Mouse (Mus musculus) cerebellum, adult 2 months (tissue): ENCODE data around the gene Sec24d. TPM values are rescaled to one million over a fixed set of nuclear protein-coding genes. Genes with fewer than 3 reads are reported as not detected.
A peak's percentile ranks its signal among the peaks of the same experiment; 100 is the strongest.

Experiments
- DNase-seq, 2 experiments: peaks; one replicate each; pipeline ENCODE4 v3.0.0; 2021
- H3K27ac ChIP-seq: fragments of 200-500 bp; 2 replicates; pipeline ENCODE4 v1.5.1; 2012; ENCODE audit warnings: low read length, control low read depth, inconsistent platforms; ENCODE audit not compliant: insufficient read depth
- H3K27me3 ChIP-seq: fragments of 200-500 bp; 2 replicates; pipeline ENCODE4 v1.6.1; 2012; ENCODE audit warnings: inconsistent platforms, mild to moderate bottlenecking, low read length, moderate library complexity; ENCODE audit not compliant: control insufficient read depth, insufficient read depth
- H3K4me1 ChIP-seq: fragments of 200-500 bp; 2 replicates; pipeline ENCODE4 v1.6.1; 2011; ENCODE audit warnings: low read length; ENCODE audit not compliant: control insufficient read depth, insufficient read depth
- H3K4me3 ChIP-seq: fragments of 200-500 bp; replicated peaks from 2 replicates; pipeline ENCODE3; 2011; ENCODE audit warnings: mild to moderate bottlenecking, low read depth, low read length, control low read depth; ENCODE audit not compliant: insufficient read depth
- CTCF ChIP-seq: fragments of 200-500 bp; IDR thresholded peaks from 2 replicates; pipeline ENCODE4 v1.5.1; 2011; ENCODE audit warnings: low read depth, mild to moderate bottlenecking, control low read depth, low read length, moderate library complexity, borderline replicate concordance; ENCODE audit not compliant: insufficient read depth
- POLR2A ChIP-seq: fragments of 200-500 bp; IDR thresholded peaks from 2 replicates; pipeline ENCODE4 v1.6.1; 2011; ENCODE audit warnings: low read length, control low read depth, borderline replicate concordance; ENCODE audit not compliant: insufficient read depth
- WGBS: fragments of 180-500 bp; shearing (Covaris S2); methylation state at CpG from one replicate; pipeline ENCODE4 v1.1.7; 2018; 5-methylcytosine and 5-hydroxymethylcytosine counted together
- polyA plus RNA-seq: library from polyadenylated mRNA; depleted of rRNA; stranded (reverse); fragments of >200 nt; gene quantifications from 2 replicates; pipeline ENCODE4 v1.2.3, GENCODE M21; 2012

Sec24d gene
- polyA plus RNA-seq, 1 experiment: 6.4 TPM

GRCm38 (mm10) chr3:123321612-123322011 lies 54.4 kb downstream of the Sec24d start:
- no peak overlapping the region for H3K4me3 ChIP-seq
- no peak for TF ChIP-seq POLR2A
- TF ChIP-seq CTCF: no peak
- WGBS: 80% methylated on average over 6 of the region's 6 CpGs
- H3K27ac ChIP-seq: no peak overlapping the region
- no peaks in the 10 kb centered on the region for H3K4me1 ChIP-seq
- DNase-seq: peak in 1 of 2 experiments; percentile 23
- H3K27me3 ChIP-seq: no peaks in the 10 kb centered on the region

GRCm38 (mm10) chr3:123322147-123322546 lies 54.9 kb downstream of the Sec24d start:
- Histone ChIP-seq H3K27me3 (no peaks in the 10 kb centered on the region), H3K27ac (no peak overlapping the region), H3K4me3 (no peak overlapping the region), H3K4me1 (no peaks in the 10 kb centered on the region)
- peak; percentile 13 to 32 for DNase-seq
- 27% methylated on average over 1 of the region's 1 CpGs for WGBS
- TF ChIP-seq POLR2A (no peak), CTCF (peak; percentile 11; the same call in 1 of the 2 replicates)

- WGBS: 65% methylated on average over 4 of the region's 4 CpGs
These were observed 57.1 kb downstream of the Sec24d start for GRCm38 (mm10) chr3:123324326-123324725.

GRCm38 (mm10) chr3:123329251-123329650 lies 62.0 kb downstream of the Sec24d start:
- WGBS: 15% methylated on average over 6 of the region's 6 CpGs
- Histone ChIP-seq H3K27me3 (no peaks in the 10 kb centered on the region), H3K4me1 (no peaks in the 10 kb centered on the region), H3K27ac (no peak overlapping the region), H3K4me3 (no peak overlapping the region)
- peak in 1 of 2 experiments; percentile 23 for DNase-seq
- TF ChIP-seq POLR2A (no peak), CTCF (no peak)

More at GRCm38 (mm10) chr3:123324326-123324725, 57.1 kb downstream of the Sec24d start:
- H3K4me1 ChIP-seq: no peaks in the 10 kb centered on the region
- H3K27me3 ChIP-seq: no peaks in the 10 kb centered on the region
- no peak for DNase-seq
- H3K27ac ChIP-seq: no peak overlapping the region
- no peak overlapping the region for H3K4me3 ChIP-seq
- TF ChIP-seq POLR2A: no peak

- TF ChIP-seq POLR2A (no peak), CTCF (no peak)
- Histone ChIP-seq H3K27me3 (no peaks in the 10 kb centered on the region), H3K27ac (no peak overlapping the region), H3K4me3 (no peak overlapping the region), H3K4me1 (no peaks in the 10 kb centered on the region)
- WGBS: 87% methylated on average over 4 of the region's 4 CpGs
- no peak for DNase-seq
These were observed 63.0 kb downstream of the Sec24d start for GRCm38 (mm10) chr3:123330221-123330620.

GRCm38 (mm10) chr3:123332330-123333054 lies 65.2 kb downstream of the Sec24d start:
- H3K27me3 ChIP-seq: no peaks in the 10 kb centered on the region
- no peaks in the 10 kb centered on the region for H3K4me1 ChIP-seq
- 90% methylated on average over 2 of the region's 2 CpGs for WGBS
- H3K27ac ChIP-seq: no peak overlapping the region
- no peak for DNase-seq
- no peak overlapping the region for H3K4me3 ChIP-seq
- TF ChIP-seq POLR2A (no peak), CTCF (no peak)

- H3K27ac ChIP-seq: no peak overlapping the region
- no peaks in the 10 kb centered on the region for H3K4me1 ChIP-seq
- H3K4me3 ChIP-seq: no peak overlapping the region
- no peaks in the 10 kb centered on the region for H3K27me3 ChIP-seq
- WGBS: 30% methylated on average over 4 of the region's 4 CpGs
- DNase-seq: no peak
- TF ChIP-seq POLR2A: no peak
- no peak for TF ChIP-seq CTCF
These were observed 65.8 kb downstream of the Sec24d start for GRCm38 (mm10) chr3:123333055-123333424.

- TF ChIP-seq CTCF (no peak), POLR2A (no peak)
- Histone ChIP-seq H3K4me3 (no peak overlapping the region), H3K27ac (no peak overlapping the region), H3K27me3 (no peaks in the 10 kb centered on the region), H3K4me1 (no peaks in the 10 kb centered on the region)
- 38% methylated on average over 7 of the region's 7 CpGs for WGBS
- DNase-seq: no peak
These were observed 67.7 kb downstream of the Sec24d start for GRCm38 (mm10) chr3:123334947-123335346.
